Mouse (Mus musculus) neural tube, embryonic 14.5 days (tissue): Measurements from ENCODE around the gene Hba-a2. TPM values are rescaled to one million over a fixed set of nuclear protein-coding genes. Genes with fewer than 3 reads are reported as not detected.

Source experiments
- ATAC-seq: fragments of 200-750 bp; cut with Nextera tagmentation; 2 replicates; pipeline ENCODE4 v1.8.0; 2017; ENCODE audit warnings: low read depth, mild to moderate bottlenecking, moderate TSS enrichment, moderate library complexity
- H3K27ac ChIP-seq: fragments of 300-500 bp; sonication (generic); 2 replicates; pipeline ENCODE4 v1.5.1; 2014; ENCODE audit warnings: low read depth, mild to moderate bottlenecking, control low read depth, low read length, moderate library complexity, mixed read lengths
- H3K27me3 ChIP-seq: fragments of 300-500 bp; sonication (generic); 2 replicates; pipeline ENCODE4 v1.6.1; 2014; ENCODE audit warnings: low read length; ENCODE audit not compliant: control insufficient read depth, insufficient read depth
- H3K36me3 ChIP-seq: fragments of 300-500 bp; sonication (generic); 2 replicates; pipeline ENCODE4 v1.6.1; 2014; ENCODE audit warnings: low read length, mixed read lengths; ENCODE audit not compliant: control insufficient read depth, insufficient read depth
- H3K4me1 ChIP-seq: fragments of 300-500 bp; sonication (generic); 2 replicates; pipeline ENCODE4 v1.6.1; 2014; ENCODE audit warnings: low read length; ENCODE audit not compliant: control insufficient read depth, insufficient read depth
- H3K4me2 ChIP-seq: fragments of 300-500 bp; sonication (generic); 2 replicates; pipeline ENCODE4 v1.6.1; 2014; ENCODE audit warnings: mild to moderate bottlenecking, low read depth, low read length, control low read depth
- H3K4me3 ChIP-seq: fragments of 300-500 bp; sonication (generic); 2 replicates; pipeline ENCODE4 v1.5.1; 2014; ENCODE audit warnings: low read depth, low read length, control low read depth, mixed read lengths
- H3K9ac ChIP-seq: fragments of 300-500 bp; sonication (generic); replicated peaks from 2 replicates; pipeline ENCODE4 v1.6.1; 2014; ENCODE audit warnings: low read depth, mild to moderate bottlenecking, control low read depth, low read length, mixed read lengths
- H3K9me3 ChIP-seq: fragments of 300-500 bp; sonication (generic); 2 replicates; pipeline ENCODE4 v1.6.1; 2016; ENCODE audit warnings: low read length; ENCODE audit not compliant: control insufficient read depth
- WGBS: fragments of 180-500 bp; shearing (Covaris S2); extraction: QIAGEN DNeasy Blood & Tissue Kit; methylation state at CpG from one replicate; pipeline ENCODE4 v1.1.7; 2014; 5-methylcytosine and 5-hydroxymethylcytosine counted together
- polyA plus RNA-seq: library from polyadenylated mRNA; unstranded; fragments of >200 nt; fragmentation: Nextera tagmentation; extraction: Ambion mirVana; gene quantifications from 2 replicates; pipeline ENCODE4 v1.2.1, GENCODE M21; 2014

Gene Hba-a2
- polyA plus RNA-seq, 1 experiment from 2014 or later = 6,030 TPM

DNA sequence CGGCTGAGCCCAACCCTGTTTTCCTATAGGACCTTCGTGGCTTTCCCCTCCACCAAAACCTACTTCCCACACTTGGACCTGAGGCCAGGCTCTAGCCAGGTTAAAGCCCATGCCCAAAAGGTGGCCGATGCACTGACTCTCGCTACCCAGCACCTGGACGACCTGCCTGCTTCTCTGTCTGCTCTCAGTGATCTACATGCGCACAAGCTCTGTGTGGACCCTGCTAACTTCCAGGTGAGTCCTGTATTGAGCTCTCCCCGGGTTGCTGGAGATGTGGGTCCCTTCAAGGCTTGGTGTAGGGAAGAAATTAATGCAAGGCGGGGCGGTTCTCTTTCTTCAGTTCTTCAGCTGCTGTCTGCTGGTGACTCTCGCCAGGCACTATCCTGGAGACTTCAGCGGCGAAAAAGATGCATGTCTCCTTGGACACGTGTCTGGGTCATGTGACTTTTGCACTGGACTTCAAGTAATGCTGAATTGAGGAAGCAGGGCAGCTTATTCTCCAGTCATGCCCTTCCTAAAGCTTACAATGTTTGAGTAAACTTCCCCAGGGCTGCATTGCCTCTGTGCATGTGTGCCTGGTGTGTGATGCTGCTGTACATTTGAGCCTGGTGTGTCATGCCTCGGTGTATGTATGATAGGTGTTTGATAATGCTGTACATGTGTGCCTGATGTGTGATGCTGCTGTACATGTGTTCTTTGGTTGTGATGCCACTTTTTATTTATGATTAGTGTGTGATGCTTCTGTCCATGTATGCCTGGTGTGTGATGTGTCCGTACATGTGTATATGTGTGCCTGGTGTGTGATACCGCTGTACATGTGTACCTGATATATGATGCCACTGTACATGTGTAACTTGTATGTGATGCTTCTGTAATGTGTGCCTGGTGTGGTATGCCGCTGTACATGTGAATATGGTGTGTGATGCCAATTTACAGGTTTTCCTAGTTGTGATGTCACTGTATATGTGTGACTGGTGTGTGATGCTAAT lies 4.3 kb downstream of the Hba-a2 start:
- Histone ChIP-seq H3K9me3 (no peaks in the 10 kb centered on the region), H3K27ac (no peak overlapping the region), H3K4me3 (no peak overlapping the region), H3K27me3 (no peaks in the 10 kb centered on the region), H3K4me1 (no peaks in the 10 kb centered on the region), H3K4me2 (peak overlapping the region; percentile 44), H3K36me3 (no peaks in the 10 kb centered on the region), H3K9ac (no peak overlapping the region)
- no peak for ATAC-seq
- WGBS = 53% methylated on average over 14 of the region's 17 CpGs

DNA sequence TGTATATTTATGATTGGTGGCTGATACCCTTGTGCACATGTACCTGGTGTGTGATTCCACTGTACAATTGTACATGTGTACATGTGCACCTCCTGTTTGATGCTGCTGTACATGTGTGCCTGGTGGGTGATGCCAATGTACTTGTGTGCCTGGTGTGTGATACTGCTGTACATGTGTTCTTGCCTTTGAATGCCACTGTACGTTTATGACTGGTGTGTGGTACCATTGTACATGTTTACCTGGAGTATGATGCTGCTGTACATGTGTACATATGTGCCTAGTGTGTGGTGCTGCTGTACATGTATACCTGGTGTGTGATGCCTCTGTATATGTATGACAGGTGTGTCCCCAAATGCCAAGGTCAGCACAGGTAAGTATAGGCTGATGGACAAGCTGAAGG lies 5.2 kb downstream of the Hba-a2 start:
- no peak for ATAC-seq
- no peak overlapping the region for H3K27ac ChIP-seq
- H3K36me3 ChIP-seq = no peaks in the 10 kb centered on the region
- H3K27me3 ChIP-seq = no peaks in the 10 kb centered on the region
- no peak overlapping the region for H3K4me2 ChIP-seq
- H3K4me1 ChIP-seq = no peaks in the 10 kb centered on the region
- H3K9me3 ChIP-seq = no peaks in the 10 kb centered on the region
- WGBS = 91% methylated on average over 1 of the region's 1 CpGs
- H3K4me3 ChIP-seq = no peak overlapping the region
- H3K9ac ChIP-seq = no peak overlapping the region

DNA sequence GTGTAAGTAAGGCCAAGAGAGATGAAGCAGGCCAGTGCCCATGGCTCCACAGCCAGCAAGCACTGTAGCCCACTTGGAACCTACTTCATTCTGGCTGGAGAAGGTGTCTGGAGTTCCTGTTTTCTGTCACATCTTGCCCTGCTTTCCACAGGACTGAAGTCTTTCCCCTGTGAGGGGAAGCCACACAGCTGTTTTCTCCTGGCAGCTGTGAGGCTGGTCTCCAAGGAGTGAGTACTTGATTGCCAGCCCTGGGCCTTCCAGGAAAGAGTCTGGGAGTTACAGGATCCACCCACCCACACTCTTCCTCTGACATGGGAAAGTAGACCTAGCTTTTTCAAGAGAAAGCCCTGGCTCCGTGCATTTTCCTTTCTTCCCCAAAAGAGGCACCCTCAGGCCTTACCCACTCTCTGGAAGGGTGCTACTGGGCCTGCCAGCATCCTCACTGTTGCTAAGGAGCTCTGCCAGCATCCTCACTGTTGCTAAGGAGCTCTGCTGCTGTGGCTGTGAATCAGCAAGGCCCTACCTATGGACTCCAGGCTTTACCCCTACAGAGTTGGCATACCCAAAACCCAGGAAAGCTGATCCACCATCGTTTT lies 6.6 kb downstream of the Hba-a2 start:
- no peaks in the 10 kb centered on the region for H3K4me1 ChIP-seq
- H3K4me3 ChIP-seq = no peak overlapping the region
- WGBS = 53% methylated on average over 2 of the region's 2 CpGs
- H3K36me3 ChIP-seq = no peaks in the 10 kb centered on the region
- no peak for ATAC-seq
- no peak overlapping the region for H3K9ac ChIP-seq
- H3K4me2 ChIP-seq = no peak overlapping the region
- H3K9me3 ChIP-seq = no peaks in the 10 kb centered on the region
- H3K27me3 ChIP-seq = no peaks in the 10 kb centered on the region
- no peak overlapping the region for H3K27ac ChIP-seq

DNA sequence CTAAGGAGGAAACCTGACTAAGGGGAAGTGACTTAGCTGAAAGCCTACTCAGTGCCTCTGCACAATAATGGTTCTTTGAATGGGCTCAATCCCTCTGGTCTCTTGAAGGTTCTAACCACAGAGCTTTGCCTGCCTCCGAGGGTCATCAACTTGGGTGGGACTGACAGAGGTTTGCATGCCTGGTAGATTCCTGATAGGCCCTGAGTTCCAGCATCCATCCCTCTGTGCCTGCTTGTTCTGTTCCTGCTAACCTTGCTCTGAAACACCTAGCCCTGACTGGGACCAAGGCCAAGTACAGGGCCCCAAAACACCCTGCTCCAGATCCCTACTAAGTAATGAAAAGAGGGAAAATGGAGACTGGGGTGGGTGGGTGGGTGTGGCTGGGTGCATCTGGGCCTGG lies 7.2 kb downstream of the Hba-a2 start:
- no peaks in the 10 kb centered on the region for H3K4me1 ChIP-seq
- ATAC-seq = no peak
- H3K27ac ChIP-seq = no peak overlapping the region
- no peak overlapping the region for H3K4me3 ChIP-seq
- no peaks in the 10 kb centered on the region for H3K36me3 ChIP-seq
- H3K9me3 ChIP-seq = no peaks in the 10 kb centered on the region
- H3K9ac ChIP-seq = no peak overlapping the region
- 77% methylated on average over 1 of the region's 1 CpGs for WGBS
- H3K4me2 ChIP-seq = no peak overlapping the region
- no peaks in the 10 kb centered on the region for H3K27me3 ChIP-seq

DNA sequence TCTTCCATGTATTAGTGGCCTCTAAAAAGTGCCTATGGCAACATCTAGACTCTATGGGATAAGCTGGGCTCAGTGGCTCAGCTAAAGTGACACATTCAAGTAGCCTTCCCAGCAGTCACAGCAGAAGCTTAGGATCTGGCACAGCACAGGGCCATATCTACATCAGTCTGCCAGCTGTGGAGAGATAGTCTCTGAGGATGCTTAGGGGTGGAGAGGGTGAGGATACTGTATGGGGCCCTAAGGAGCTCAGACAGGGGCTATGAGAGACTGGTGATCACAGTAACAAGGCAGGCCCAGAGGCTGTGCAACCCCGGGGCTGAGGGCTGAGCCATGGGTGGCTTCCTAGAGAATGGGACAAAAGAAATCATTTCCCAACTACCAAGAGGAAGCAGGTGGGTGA lies 10.7 kb downstream of the Hba-a2 start:
- Histone ChIP-seq H3K4me3 (no peak overlapping the region), H3K4me2 (no peak overlapping the region), H3K4me1 (no peaks in the 10 kb centered on the region), H3K9ac (no peak overlapping the region), H3K9me3 (no peaks in the 10 kb centered on the region), H3K27me3 (no peaks in the 10 kb centered on the region), H3K36me3 (no peaks in the 10 kb centered on the region), H3K27ac (no peak overlapping the region)
- WGBS = 88% methylated on average over 1 of the region's 1 CpGs
- ATAC-seq = no peak

DNA sequence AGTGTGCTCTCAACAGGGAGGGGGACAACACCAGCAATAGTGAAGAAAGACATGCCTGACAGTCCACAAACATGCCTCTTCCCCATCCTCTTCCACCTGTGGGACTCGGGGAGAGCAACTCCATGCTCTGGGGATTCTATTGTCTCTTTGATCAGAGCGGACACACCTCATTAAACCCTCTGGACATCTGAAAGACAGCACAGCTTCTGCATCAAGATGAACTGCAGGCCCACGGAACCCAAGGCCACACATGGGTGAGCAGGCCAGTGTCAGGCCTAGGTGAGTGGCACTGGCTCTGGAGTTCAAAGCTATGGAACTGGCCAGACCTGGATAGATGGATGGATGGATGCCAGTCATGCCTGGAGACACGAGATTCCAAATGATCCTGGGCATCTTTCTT lies 13.2 kb downstream of the Hba-a2 start:
- no peak for ATAC-seq
- 44% methylated on average over 4 of the region's 4 CpGs for WGBS

DNA sequence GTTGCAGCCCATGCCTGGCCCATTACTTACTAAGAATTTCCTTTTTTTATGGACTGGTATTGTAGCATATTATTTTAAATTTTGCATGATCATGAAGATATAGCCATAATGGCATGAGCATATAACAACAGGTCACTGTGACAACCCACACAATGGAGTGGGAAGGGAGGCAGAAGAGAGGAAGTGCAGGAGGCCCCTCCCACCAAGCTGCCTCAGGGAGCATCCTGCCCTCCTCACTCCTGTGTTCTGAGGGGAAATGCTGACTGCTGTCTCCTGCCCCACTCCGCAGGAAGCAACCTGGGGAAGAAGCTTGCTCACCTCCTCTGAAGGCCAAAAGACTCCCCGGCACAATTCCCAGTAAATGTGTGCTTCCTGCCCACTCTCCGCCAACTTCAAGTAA lies 13.6 kb downstream of the Hba-a2 start:
- ATAC-seq = no peak
- Histone ChIP-seq H3K4me2 (no peak overlapping the region), H3K4me3 (no peak overlapping the region), H3K9ac (no peak overlapping the region), H3K27me3 (no peaks in the 10 kb centered on the region), H3K4me1 (no peaks in the 10 kb centered on the region), H3K36me3 (no peaks in the 10 kb centered on the region), H3K9me3 (no peaks in the 10 kb centered on the region), H3K27ac (no peak overlapping the region)
- WGBS = 86% methylated on average over 3 of the region's 3 CpGs

More for the DNA sequence above, 13.2 kb downstream of the Hba-a2 start:
- Histone ChIP-seq H3K4me2 (no peak overlapping the region), H3K4me1 (no peaks in the 10 kb centered on the region), H3K27ac (no peak overlapping the region), H3K36me3 (no peaks in the 10 kb centered on the region), H3K4me3 (no peak overlapping the region), H3K9me3 (no peaks in the 10 kb centered on the region), H3K27me3 (no peaks in the 10 kb centered on the region), H3K9ac (no peak overlapping the region)

DNA sequence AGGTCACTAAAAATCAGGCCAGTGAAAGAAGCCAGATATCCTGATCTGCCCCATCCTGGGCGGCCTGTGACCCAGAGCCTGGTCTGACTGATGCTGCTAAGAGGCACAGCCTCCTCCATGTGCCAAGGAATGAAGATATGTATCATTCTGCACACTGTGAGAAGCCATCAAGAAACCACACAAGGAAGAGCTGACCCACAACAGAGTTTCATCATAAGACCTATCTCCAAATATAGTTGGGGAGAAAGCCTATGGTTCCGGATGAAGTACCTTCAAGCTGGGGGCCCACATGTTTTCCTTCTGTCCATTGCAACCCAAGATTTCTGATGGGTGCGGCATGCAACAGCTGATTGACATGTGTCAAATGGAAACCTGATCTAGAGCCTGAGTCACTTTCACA lies 19.7 kb downstream of the Hba-a2 start:
- Histone ChIP-seq H3K27me3 (no peaks in the 10 kb centered on the region), H3K4me3 (no peak overlapping the region), H3K4me2 (no peak overlapping the region), H3K36me3 (no peaks in the 10 kb centered on the region), H3K9ac (no peak overlapping the region), H3K27ac (no peak overlapping the region), H3K9me3 (no peaks in the 10 kb centered on the region), H3K4me1 (no peaks in the 10 kb centered on the region)
- no peak for ATAC-seq
- 87% methylated on average over 3 of the region's 3 CpGs for WGBS

DNA sequence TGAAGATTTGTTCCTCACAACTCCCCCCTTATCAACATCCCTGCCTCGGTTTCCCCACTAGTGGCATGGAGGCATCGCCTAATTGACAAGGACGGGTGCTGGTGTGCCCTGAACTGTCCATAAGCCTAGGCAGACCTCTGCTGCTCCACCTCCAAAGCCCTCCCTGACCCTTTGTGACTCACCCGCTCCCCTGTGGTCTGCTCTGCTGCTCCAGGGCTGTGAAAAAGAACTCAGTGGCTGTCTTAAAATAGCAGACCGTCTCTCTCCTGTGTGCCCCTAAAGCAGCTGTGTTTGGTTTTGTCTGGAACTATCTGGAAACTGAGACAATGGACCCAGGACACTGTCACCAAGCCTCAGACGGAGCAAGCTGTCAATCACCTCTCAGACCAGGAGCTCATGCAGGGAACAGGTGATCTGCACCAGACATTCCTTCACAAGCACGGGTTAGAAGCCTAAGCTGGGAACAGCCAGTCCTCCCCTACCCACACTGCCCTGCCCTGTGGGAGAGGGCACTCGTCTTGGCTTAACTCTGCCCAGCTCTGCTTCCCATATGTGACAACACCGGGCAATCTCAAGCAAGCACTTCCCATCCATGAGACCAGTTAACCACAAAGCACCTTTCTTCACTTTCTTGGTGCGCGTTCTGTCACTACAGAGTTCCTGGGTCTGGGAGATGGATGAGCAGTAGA lies 24.4 kb downstream of the Hba-a2 start:
- WGBS = 70% methylated on average over 11 of the region's 11 CpGs
- Histone ChIP-seq H3K27ac (no peak overlapping the region), H3K27me3 (no peaks in the 10 kb centered on the region), H3K9me3 (no peaks in the 10 kb centered on the region), H3K36me3 (no peaks in the 10 kb centered on the region), H3K4me2 (no peak overlapping the region), H3K9ac (no peak overlapping the region), H3K4me3 (no peak overlapping the region), H3K4me1 (no peaks in the 10 kb centered on the region)
- ATAC-seq = no peak
